Mouse (Mus musculus): ENCODE data around the gene Clybl.

The Clybl gene

DNA sequence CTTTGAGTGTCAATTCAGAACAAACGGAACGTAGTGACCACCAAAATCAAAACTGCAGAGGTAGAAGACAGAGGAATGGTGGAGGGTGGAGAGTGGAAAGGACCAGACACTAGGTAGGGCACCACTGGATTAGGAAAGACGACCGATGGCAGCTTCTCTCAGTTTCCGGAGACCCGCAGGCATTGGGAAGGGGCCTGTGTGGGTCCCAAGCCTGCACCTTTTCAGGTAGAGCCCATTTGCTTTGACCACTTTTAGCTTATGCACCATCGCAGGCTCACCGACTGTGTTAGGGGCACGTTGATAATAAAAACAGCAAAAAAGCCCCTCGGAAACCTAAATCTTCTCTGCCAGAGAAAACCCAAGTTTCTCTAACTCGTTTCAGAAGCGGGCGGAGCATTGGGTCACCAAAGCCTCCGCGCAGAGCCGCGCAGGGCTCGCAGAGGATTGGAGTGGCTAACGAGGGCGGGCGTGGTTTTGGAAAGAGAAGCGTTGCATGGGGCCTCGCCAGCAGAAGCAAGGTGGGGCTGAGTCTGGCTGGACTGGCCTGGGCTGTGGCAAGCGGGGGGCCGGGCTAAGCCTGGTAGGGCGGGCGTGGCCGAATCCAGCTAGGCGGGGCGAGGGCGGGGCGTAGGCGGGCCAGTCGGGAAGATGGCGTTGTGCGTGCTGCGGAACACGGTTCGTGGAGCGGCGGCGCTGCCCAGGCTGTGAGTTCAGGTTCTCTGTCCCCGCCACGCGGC is at the start of gene Clybl:
Gene Clybl, plus strand, starts transcription at position 627 of the 737 bp plus-strand sequence.
- DNase-seq, result peak; percentile 92

DNA sequence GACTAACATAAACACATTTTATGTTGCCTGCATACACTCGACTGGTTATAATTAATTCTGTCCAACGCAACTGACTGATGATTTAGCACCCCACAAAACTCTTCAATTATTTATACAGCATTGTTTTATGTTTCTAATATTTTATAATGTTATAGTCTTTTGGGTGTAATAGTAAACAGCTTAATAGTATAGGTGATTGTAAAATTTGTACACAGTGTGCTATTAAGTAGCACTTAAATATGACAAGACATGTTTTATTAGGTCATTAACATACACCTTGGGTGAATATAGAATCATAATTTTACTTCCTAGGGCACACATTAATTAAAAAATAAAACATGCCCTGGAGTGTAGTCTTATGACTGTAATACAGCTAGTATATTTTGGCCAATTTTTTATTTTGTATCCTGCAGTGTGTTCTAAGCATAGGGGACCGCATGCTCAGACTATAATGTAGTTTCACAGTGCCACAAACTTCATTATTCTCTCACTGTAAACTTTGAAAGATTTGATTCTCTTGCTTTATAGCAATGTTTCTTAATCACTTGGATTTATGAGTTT is 45.1 kb upstream of the Clybl start:
- no peak for DNase-seq

DNA sequence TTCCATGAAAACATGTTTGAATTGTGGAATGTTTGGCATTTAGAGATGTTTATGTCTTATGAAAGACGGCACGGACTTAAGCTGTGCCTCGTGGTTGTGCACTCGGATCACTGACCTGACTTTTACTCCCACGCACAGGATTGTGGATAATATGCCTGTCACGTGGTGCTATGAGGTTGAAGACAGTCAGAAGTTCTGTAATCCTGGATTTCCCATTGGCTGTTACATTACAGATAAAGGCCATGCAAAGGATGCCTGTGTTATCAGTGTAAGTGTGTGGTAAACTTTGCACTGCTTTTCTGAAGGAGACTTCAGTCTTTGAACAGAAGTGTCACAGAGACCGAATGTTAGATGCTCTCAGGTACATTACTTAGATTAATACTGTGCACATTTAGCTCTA is 44.3 kb upstream of the Clybl start:
- DNase-seq, result no peak

DNA sequence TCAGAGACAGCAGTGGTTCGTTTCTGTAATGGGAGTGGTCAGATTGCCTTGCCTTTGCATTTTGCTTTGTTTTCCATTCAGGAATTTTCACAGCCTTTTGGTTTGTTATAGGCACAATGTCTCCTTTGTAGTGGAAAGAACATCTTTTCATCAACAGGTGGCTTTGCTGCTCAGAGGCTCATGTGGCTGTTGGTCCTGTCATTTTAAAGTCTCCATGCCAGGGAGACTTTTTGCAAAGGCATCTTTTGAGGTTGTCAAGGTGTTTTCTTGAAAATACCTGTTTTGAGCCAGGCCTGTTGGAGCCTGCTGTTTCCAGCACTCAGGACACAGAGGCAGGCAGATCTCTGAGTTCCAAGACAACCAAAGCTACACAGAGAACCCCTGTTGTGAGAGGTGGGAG is 41.4 kb upstream of the Clybl start:
- DNase-seq, result no peak

DNA sequence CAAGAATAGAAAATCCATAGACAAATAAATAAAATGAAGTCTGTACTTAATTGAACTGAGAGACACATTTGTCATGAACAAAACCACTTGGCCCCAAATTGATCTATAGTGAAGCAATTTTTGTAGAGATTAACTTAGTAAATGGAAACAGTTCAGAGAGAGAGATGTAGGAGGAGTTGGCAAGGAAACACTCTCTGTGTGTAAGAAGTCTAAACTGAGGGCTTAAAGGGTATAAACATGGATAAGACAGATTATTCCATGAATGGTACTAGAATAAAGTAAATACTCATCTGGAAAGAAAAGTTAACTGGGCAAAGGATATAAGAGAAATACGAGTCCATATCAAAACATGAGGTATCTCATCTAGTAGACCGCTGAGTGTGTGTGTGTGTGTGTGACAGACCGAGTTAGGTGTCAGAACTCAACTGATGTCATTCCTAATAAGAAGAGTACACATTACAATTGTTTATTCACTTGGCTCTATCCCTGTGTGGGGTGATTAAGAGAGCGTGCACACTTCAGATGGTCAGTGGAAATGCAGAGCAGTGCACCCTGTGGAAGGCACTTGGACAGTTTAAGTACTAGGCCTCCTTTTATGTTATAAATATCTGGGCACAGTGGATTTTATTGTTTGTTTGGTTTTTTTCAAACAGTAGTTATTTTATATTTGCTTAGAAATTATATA is 37.8 kb upstream of the Clybl start:
- no peak for DNase-seq

DNA sequence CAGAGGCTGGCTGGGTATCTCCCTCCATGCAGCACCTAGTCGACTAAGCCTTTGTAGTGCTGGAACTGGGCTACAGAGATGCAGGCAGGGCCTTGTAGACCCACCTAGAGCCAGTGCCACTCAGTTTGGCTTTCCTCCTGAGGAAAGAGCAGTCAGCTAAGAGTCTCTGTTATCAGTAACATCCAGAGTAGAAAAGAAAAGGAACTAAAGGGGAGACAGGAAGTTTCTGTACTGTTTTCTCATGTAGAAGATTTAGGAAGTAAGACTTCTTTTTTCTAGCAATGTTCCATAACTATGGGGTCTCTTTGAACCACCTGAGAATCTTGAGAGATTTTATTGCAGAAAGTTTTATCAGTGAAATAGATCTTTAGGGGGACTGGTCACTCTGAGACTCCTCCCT is 36.1 kb upstream of the Clybl start:
- DNase-seq, result no peak

DNA sequence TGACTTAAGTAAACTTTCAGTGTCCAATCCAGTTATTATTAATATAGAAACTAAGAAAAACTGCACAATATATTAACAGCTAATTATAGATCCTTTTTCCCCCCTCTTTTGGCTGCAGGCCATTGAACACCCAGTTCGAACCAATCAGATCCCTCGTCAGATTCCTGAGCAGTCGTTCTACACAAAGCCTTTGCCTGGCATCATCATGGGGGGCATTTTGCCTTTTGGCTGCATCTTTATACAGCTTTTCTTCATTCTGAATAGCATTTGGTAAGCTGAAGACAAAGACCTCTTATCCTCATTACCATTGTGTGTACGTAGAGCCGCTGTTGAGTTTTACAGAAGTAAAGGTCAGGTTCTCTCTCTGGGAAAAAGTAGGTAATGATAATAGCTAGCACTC is 30.9 kb upstream of the Clybl start:
- DNase-seq, result no peak

DNA sequence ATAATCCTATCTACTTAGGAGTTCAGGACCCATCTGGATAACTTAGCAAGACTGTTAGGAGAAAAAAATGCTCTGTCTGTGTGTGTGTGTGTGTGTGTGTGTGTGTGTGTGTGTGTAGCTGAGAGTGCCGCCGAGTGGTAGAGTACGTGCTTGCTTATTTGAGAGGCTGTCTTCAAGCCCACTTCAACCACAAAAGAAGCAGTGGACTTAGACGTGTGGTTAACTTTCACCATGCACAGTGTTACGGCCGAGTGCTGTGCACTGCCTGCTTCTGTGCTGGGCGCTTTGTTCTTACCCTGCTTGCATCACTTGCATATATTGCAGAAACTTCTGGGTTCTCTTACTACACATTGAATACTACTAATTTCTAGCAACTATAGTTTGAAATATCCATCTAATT is 23.8 kb upstream of the Clybl start:
- no peak for DNase-seq

DNA sequence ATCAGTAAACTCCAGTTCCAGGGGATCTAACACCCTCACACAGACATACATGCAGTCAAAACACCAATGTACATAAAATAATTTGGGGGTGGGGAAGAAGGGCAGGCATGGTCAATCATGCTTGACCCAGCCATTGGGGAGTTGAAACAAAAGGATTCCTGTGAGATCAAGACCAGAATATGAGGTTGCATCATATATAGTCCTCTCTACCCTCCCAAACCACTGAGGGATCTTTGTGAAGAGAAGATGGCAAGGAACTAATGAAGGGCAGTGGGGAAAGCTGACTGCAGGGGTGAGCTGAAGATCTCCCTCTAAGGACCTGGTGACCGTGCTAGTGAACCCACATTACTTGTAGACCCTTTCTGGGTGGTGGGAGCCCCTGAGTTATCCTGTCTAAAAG is 20.6 kb upstream of the Clybl start:
- no peak for DNase-seq

DNA sequence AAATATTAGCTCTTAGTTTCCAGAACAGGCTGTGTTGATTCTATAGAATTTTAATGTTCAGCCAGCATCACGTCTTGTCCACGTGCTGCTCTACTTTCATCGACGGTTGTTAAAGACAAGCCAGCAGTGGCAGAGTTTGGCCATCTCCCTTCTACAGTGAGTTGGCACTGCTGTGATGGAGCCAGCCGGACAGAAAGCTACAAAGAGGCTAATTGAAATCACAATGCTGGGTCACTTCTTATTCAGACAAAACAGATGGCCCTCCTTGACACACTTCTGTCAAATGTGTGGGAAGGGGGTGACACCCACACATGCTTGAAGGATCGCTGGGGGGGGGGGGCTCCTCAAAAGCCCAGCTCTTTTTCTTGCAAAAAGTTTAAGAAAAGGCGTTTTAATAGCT is 12.6 kb upstream of the Clybl start:
- no peak for DNase-seq

DNA sequence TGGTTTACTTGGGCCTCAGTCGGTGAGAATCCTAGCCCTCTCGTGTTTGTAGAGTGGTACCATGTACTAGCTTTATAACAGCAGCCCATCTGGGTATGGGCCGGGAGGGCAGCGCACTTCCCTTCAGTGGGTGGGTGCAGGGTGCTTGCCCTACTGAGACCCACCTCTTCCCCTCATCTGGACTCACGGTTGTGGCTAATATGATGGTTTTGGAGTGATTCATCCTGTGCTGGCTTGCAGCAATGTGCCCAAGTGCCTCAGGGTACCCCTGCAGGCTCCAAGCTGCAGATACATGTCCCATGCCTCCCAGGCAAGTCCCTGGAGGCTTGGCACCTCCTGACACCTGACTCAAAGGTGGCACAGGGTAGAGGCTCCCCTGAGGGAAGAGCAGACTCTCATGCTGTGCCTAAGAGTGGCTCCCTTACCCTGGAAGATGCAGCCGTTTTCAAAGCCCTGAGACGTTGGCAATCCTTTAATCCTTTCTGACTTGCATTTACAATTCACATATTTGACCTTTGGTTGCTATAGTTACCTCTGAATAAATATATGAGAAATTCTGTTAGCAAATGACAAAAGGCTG is 11.2 kb upstream of the Clybl start:
- no peak for DNase-seq

DNA sequence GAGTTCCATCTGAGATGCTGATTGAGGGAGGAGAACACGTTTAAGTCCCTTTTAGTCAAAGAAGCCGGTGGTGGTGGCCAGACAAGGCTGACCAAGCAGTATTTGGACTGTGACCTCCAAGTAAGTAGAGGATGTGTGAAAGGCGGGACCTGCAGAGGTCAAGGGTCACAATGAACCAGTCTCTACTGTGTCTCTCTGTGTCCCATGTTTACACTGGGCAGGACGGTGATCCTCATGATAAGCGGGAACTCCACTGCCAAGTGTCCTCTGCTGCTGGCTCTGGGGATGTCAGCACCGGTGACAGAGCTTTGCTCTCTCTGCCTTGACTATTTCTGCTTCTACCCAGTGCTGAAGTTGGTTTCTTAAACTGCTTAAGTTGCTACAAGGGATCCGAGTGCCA is 10.5 kb upstream of the Clybl start:
- DNase-seq, result no peak

DNA sequence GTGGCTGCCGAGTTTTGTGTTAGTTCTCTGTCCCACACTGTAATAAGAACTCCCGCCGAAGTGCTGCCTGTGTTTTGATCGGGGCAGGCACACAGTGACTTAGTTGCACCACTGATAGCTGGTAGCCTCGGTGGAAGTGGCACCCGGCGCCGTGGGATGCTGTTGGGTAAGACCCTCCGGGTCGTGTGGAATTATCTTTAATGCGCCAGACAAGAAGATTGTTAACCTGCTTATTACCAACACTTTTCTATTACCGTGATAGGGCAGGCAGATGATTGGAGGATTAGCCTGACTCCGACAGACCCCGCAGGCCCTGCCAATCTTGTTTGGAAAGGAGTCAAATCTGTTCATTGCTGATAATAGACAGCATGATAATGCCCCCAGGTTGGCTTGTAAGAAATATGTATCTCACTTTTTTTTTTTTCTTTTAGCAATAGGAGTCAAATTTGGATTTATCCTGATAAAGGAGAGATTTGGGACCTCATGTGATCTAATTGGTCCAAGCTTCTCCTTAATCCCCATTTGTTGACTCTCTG is 5.2 kb upstream of the Clybl start:
- no peak for DNase-seq

DNA sequence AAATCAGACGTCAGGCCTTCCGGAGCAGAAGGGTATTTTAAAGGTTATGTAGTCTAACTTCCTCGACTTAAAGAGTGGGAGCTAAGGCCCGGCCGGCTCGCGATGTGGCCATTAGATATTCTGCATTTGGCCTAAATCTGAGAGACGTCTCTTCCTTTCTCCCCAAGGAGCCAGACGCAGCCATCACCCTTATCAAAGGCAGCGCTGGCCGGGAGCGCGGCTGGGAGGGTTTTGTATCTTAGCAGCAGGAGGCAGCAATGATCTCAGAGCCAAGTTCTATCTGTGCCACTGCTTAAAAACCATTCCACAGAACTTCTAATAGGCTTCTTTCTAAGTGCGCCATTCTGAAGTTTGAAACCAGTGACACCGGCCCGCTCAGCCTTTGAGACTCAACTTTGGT is 2.2 kb upstream of the Clybl start:
- no peak for DNase-seq

DNA sequence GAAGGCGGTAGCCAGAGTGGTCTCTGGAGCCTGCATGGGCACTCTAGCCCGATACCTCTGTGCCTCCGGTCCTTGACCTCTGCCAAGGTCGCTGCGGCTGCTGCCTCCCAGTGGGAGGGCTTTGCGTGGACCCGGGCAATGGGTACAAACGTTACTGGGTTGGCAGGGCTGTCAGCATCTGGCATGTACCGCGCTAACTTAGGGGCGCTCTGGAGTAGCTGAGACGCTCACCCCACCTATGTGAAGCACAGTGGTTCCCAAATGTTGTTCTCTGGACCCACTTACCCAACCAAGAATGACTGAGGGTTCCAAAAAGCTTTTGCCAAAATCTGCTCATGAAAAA is 282 bp downstream of the Clybl start:
- DNase-seq, result no peak

DNA sequence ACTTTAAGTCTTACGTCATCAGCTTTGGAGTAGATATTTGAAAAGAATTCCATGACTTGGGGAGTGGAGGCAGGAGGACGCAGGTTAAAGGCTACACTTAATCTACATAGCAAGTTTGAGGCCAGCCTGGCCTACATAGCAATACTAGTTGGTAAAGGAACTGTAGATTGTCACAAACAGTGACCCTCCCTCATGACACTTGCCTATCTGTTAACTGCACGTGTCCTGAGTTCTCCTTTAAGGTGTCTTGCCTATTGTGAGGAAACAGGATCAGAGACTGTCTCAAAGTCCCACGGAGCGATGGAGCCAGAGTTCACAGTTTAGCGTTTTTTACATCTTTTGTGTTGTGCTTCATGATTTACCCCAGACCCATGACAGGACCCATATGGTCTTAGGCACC is 716 bp downstream of the Clybl start:
- DNase-seq, result no peak

DNA sequence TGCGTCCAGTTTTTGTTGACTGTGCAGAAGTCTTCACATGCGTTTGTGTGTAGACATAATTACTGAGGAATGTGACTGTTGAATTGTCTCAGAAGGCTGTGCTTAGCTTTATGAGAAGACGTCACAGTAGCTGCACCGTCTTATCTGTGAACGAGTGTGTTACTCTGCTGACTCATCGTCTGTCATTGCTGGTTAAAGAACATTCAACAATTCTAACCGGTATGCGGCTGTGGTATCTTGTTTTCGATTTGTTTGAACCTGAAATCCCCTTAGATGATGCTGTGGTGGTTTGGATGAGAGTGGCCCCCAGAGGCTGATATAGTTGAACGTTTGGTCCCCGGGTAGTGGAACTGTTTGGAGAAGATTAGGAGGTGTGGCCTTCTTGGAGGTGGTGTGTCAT is 2.5 kb downstream of the Clybl start:
- no peak for DNase-seq

DNA sequence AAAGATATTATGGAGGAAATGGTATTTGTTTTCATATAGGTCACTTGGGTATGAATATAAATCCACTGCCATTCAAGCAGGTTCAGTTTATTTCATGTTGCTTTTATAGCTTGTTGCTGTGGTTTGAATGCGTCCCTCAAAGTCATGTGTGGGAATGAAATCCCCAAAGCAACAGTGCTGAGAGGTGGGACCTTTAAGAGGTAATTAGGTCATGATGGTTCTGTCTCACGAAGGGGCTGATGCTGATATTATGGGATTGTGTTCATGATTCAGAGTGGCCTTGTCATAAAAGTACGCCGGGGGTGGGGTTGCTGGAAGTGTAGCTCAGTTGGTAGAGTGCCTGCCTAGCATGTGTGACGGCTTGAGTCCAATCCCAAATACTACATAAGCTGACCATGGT is 6.7 kb downstream of the Clybl start:
- no peak for DNase-seq

DNA sequence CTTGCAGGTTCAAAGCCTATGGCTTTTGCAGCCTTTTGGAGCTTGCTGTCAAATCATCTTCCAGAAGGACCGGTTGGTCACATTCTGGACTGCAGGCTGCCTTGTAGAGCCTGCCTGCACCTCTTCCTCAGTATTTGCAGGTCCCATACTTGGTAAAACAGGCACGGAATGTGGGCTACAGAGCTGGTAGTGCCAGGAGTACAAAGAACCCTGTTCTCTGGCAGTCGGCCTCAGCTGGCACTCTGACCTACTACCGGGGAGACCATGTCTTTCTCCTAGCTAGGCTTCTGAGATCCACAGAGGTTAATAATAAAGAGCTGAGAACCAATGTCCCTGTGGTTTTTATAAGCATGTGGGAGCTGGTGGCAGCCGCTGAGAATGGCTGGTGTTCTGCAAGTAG is 8.4 kb downstream of the Clybl start:
- no peak for DNase-seq

DNA sequence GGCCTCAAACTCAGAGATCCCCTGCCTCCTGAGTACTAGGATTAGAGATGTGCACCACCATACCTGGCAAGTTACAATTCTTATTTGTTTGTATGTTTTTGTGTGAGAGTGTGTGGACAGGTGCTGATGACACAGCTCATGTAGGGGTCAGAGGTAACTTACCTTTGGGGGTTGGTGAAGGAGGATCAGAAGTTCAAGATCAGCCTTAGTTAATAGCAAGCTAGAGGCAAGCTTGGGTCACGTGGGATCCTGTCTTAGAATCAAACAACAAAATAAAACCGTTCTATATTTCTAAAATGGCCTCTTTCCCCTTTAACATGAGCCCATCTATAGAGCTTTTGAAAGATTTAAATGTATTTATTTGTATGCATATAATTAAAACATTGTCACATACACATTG is 9.0 kb downstream of the Clybl start:
- no peak for DNase-seq

DNA sequence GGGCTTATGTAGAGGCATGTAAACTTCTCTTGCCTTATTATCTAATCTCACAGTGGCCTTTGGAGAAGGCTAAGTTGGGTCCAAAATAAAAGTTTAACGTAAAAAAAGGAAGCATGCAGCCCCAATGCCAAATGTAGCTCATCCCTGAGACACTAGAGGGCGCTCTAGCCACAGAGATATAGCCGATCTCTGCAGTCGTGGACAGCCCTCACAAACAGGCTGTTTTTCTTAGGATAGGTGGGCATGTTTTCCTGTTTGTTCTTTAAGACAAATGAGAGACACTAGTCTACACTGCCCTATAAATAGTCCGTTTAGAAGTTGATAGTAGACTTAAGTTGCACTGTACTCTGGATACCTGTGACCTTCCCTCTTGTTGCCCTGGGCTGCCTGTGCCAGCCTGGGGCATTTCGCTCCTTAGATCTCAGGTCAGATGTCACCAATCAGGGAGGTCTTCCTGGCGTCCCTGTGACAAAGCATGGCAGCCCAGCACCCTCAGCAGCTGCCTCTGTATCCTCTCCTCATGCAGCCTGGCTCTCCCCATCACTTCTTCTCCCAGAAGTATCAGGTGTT is 9.5 kb downstream of the Clybl start:
- peak; percentile 73 for DNase-seq

DNA sequence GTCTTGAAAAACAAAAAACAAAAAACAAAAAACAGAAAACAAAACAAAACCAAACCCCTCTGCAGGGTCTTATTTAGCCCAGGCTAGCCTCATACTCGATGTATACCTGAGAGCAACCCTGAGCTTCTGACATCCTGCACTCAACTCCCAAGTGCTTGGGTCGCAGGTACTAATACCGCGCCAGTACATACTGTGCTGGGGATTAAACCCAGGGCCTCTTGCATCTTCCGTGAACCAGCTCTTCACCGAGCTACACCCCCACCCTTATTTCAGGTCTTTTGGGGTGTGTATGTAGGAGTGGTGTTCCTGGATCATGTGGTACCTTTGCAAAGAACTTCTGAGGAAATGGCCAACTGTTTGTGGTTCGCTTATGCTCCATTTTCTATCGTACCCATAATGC is 13.1 kb downstream of the Clybl start:
- DNase-seq, result no peak

DNA sequence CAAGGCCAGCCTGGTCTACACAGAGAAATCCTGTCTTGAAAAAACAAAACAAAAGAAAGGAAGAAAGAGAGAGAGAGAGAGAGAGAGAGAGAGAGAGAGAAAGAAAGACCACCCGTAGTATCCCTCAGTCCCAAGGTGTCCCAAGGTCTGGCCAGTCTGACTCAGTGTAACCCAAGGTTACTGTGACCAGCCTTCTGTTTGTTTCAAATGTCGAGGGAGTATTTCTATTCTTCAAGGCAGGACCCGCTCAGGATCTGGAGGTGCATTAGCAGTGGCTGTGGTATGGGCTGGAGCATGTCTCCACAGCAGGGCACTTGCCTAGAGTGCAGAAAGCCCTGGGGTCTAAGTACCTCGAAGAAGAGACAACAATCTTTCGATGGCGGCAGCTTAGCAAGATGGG is 15.3 kb downstream of the Clybl start:
- DNase-seq, result no peak

All from right cerebral cortex, postnatal 14 days (tissue).